Mouse (Mus musculus): ENCODE results near the gene Cnksr1. TPM values are rescaled to one million over a fixed set of nuclear protein-coding genes. Genes with fewer than 3 reads are reported as not detected.

The Cnksr1 gene
- polyA plus RNA-seq, 1 experiment: 0.44 TPM

DNA sequence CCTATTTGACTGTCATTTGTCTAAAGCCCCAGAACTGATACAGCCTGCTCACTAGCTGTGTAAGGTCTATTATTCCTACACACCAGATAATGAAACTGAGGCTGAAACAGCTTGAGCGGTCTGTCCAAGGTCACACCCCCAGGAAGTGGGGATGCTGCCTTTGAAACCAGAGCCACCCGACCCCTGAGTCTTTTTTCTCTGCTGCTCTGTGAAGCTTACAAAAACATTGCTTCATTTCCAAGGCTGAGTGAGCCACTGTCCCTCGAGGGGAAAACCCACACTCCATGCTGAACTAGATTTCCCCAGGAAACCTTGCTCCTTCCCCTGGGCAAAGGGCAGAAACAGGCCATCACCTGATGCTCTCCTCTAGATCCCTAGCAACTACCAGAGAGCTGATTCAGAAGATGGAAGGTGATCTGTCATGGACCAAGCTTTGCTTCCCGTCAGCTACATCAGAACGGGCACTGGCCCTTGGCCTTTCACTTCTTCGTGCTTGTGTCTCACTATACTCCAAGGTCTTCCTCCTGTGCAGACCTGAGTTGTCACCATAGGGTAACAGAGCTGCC lies 31.6 kb downstream of the Cnksr1 start:
- DNase-seq (ENCODE audit: extremely low spot score in 1 of 2, low spot score in 1 of 2): no peak

GRCm38 (mm10) chr4:134203340-134203896 lies 34.8 kb downstream of the Cnksr1 start:
- DNase-seq (ENCODE audit: extremely low spot score in 1 of 2, low spot score in 1 of 2): no peak

DNA sequence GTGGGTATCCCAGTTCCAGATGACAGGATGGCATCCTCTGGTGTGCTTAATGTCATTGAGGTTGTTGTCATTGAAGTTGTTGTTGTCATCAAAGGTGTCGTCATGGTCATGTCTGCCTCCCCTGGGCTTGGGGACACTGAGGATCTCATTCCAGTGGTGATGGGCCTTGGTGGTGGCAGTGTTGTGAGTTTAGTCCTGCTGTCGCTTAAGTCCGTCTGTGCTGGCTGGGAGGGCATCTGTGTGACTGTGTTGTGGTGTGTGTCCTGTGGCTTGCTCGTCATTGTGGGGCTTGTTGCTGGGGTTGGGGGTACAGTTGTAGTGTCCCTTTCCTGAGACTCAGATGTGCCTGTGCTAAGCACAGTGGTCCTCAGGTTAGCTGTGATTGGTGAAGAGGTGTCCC lies 35.3 kb downstream of the Cnksr1 start, which contains the start of gene Gm7534:
TSS of gene Gm7534 (minus strand) at position 101 of the 400 bp plus-strand sequence.
- DNase-seq (ENCODE audit: extremely low spot score in 1 of 2, low spot score in 1 of 2): no peak

- DNase-seq (ENCODE audit: extremely low spot score in 1 of 2, low spot score in 1 of 2): no peak
Measured at GRCm38 (mm10) chr4:134199371-134199770, 38.8 kb downstream of the Cnksr1 start.

- no peak for DNase-seq (ENCODE audit: extremely low spot score in 1 of 2, low spot score in 1 of 2)
Measured at GRCm38 (mm10) chr4:134186268-134186667, 51.9 kb downstream of the Cnksr1 start.

GRCm38 (mm10) chr4:134185569-134185968 lies 52.6 kb downstream of the Cnksr1 start:
- no peak for DNase-seq (ENCODE audit: extremely low spot score in 1 of 2, low spot score in 1 of 2)

DNA sequence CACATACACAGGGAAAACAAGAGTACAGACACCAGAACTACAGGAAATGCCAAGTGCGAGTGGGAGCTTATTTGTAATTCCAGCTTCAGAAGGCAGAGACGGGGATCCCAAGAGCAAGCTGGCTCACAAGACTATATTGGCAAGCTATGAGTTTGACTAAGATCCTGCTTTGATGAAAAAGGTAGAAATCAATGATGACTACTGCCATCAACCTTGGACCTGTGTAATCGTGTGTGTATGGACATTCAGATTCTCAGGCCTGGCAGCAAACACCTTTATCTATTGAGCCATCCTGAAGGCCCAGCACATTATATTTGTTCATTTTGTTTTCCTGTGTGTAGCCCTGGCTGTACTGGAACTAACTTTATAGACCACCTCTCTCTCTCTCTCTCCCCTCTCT lies 54.5 kb downstream of the Cnksr1 start:
- DNase-seq (ENCODE audit: extremely low spot score in 1 of 2, low spot score in 1 of 2): no peak

- no peak for DNase-seq (ENCODE audit: extremely low spot score in 1 of 2, low spot score in 1 of 2)
Measured at GRCm38 (mm10) chr4:134181825-134182224, 56.4 kb downstream of the Cnksr1 start.

DNA sequence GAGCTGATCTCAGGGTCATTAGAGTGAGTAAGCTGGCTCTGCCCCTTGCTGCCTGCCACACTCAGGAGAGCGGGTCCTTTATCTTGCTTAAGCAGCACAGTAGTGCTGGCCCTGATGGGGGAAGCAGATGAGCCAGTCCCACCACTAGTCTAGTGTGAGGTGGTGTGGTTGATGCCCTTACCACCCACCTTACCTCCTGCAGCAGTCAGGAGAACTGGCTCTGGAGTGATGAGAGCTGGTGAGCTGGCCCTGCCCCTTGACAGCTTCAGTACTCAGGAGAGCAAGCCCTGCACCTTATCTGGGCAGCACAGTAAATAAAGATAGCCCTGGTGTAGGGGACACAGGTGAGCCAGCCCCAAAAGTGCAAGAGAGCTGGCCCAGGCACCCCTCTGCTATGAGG lies 57.1 kb downstream of the Cnksr1 start:
- no peak for DNase-seq (ENCODE audit: extremely low spot score in 1 of 2, low spot score in 1 of 2)

Other genes starting within 250 kb of the Cnksr1 start
- 54.8 and 56.5 TPM in 2 replicates for gene Dhdds, start 237.5 kb downstream of the Cnksr1 start, polyA plus RNA-seq (2012; rRNA removed)
- gene Lin28a, start 219.6 kb downstream of the Cnksr1 start, polyA plus RNA-seq (2012; rRNA removed): not detected in 2 replicates
- not detected in 2 replicates for gene Zfp683, start 184.6 kb downstream of the Cnksr1 start, polyA plus RNA-seq (2012; rRNA removed)
- 2.6 TPM in 2 replicates for gene Crybg2, start 177.6 kb downstream of the Cnksr1 start, polyA plus RNA-seq (2012; rRNA removed)
- gene Cd52, start 143.3 kb downstream of the Cnksr1 start, polyA plus RNA-seq (2012; rRNA removed): 5.6 and 7.1 TPM in 2 replicates
- gene Ubxn11, start 135.8 kb downstream of the Cnksr1 start, polyA plus RNA-seq (2012; rRNA removed): 42.6 and 43.1 TPM in 2 replicates
- 415 and 538 TPM in 2 replicates for gene Sh3bgrl3, start 109.6 kb downstream of the Cnksr1 start, polyA plus RNA-seq (2012; rRNA removed)
- gene Cep85, start 51.3 kb downstream of the Cnksr1 start, polyA plus RNA-seq (2012; rRNA removed): 18.1 and 25.0 TPM in 2 replicates
- 0.04 TPM in 1 of 2 replicates, not detected in the other for gene Gm7534, start 35.4 kb downstream of the Cnksr1 start, polyA plus RNA-seq (2012; rRNA removed)
- gene Catsper4, start 11.0 kb downstream of the Cnksr1 start, polyA plus RNA-seq (2012; rRNA removed): 0.10 and 0.19 TPM in 2 replicates
- not detected in 2 replicates for gene E130218I03Rik, start 5.3 kb upstream of the Cnksr1 start, polyA plus RNA-seq (2012; rRNA removed)
- 10.0 and 11.3 TPM in 2 replicates for gene Zfp593, start 7.2 kb upstream of the Cnksr1 start, polyA plus RNA-seq (2012; rRNA removed)
- not detected in 2 replicates for gene Gm30191, start 8.5 kb upstream of the Cnksr1 start, polyA plus RNA-seq (2012; rRNA removed)
- 7.4 and 7.9 TPM in 2 replicates for gene Grrp1, start 15.7 kb upstream of the Cnksr1 start, polyA plus RNA-seq (2012; rRNA removed)
- gene Pdik1l, start 49.5 kb upstream of the Cnksr1 start, polyA plus RNA-seq (2012; rRNA removed): 8.5 and 8.9 TPM in 2 replicates
- 0.15 and 0.36 TPM in 2 replicates for gene Trim63, start 76.7 kb upstream of the Cnksr1 start, polyA plus RNA-seq (2012; rRNA removed)
- gene Slc30a2, start 104.8 kb upstream of the Cnksr1 start, polyA plus RNA-seq (2012; rRNA removed): 0.29 and 0.58 TPM in 2 replicates
- 30.3 and 32.1 TPM in 2 replicates for gene Extl1, start 145.5 kb upstream of the Cnksr1 start, polyA plus RNA-seq (2012; rRNA removed)
- gene Pafah2, start 157.9 kb upstream of the Cnksr1 start, polyA plus RNA-seq (2012; rRNA removed): 11.4 and 12.4 TPM in 2 replicates
- 976 and 1,019 TPM in 2 replicates for gene Stmn1, start 229.9 kb upstream of the Cnksr1 start, polyA plus RNA-seq (2012; rRNA removed)

Data from frontal cortex, adult 2 months (tissue).